Mouse (Mus musculus) embryonic fibroblast, embryonic 13.5 days (primary cell): Measurements from ENCODE around the gene Rpl35a. TPM values are rescaled to one million over a fixed set of nuclear protein-coding genes. Genes with fewer than 3 reads are reported as not detected.
A peak's percentile ranks its signal among the peaks of the same experiment; 100 is the strongest.

Experiments used
- H3K27ac ChIP-seq: 2 replicates; pipeline ENCODE4 v1.5.1; 2012; ENCODE audit warnings: low read length, control low read depth, inconsistent platforms; ENCODE audit not compliant: insufficient read depth
- H3K4me1 ChIP-seq: 2 replicates; pipeline ENCODE4 v1.6.1; 2011; ENCODE audit warnings: low read length; ENCODE audit not compliant: control insufficient read depth, insufficient read depth
- H3K4me3 ChIP-seq: 2 replicates; pipeline ENCODE4 v1.5.1; 2011; ENCODE audit warnings: mild to moderate bottlenecking, control low read depth, low read length; ENCODE audit not compliant: insufficient read depth
- CTCF ChIP-seq: IDR thresholded peaks from 2 replicates; pipeline ENCODE4 v1.5.1; 2011; ENCODE audit warnings: mild to moderate bottlenecking, control low read depth, low read length, moderate library complexity, borderline replicate concordance; ENCODE audit not compliant: insufficient read depth
- POLR2A ChIP-seq: IDR thresholded peaks from 2 replicates; pipeline ENCODE4 v1.6.1; 2011; ENCODE audit warnings: low read depth, mild to moderate bottlenecking, control low read depth, low read length, moderate library complexity
- polyA plus RNA-seq: library from polyadenylated mRNA; stranded (reverse); fragments of >200 nt; gene quantifications from 2 replicates; pipeline ENCODE4 v1.2.4, GENCODE M21; 2011; ENCODE audit warnings: low read depth; ENCODE audit not compliant: missing spikeins, insufficient read length

The Rpl35a gene
- polyA plus RNA-seq, 1 experiment = 1,034 TPM

DNA sequence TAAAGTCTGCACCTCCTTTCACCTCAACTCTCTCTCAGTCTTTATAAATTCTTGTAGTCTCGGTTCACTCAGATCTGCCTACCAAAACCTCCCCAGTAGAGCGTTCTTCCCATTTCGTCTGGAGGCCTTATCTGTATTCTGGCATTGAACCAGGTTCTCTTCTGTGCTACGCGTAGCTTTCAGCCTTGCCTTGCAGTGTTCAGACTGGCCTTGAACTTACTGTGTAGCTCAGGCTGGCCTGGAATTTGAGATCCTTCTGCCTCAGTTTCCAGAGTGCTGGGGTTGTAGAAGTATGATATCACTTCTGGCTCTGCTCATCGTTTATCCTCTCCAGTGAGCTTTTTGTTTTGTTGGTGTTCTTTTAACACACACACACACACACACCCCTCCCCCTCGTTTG, 7.0 kb downstream of the Rpl35a start:
- Histone ChIP-seq H3K4me3 (peak overlapping the region; percentile 64), H3K4me1 (peaks cover 6% of the 10 kb centered on the region), H3K27ac (peak overlapping the region; percentile 82)
- TF ChIP-seq CTCF (no peak), POLR2A (no peak)

GRCm38 (mm10) chr16:33064636-33065035, 8.4 kb downstream of the Rpl35a start:
- H3K4me3 ChIP-seq = no peak overlapping the region
- H3K4me1 ChIP-seq = no peaks in the 10 kb centered on the region
- no peak for TF ChIP-seq POLR2A
- H3K27ac ChIP-seq = no peak overlapping the region

DNA sequence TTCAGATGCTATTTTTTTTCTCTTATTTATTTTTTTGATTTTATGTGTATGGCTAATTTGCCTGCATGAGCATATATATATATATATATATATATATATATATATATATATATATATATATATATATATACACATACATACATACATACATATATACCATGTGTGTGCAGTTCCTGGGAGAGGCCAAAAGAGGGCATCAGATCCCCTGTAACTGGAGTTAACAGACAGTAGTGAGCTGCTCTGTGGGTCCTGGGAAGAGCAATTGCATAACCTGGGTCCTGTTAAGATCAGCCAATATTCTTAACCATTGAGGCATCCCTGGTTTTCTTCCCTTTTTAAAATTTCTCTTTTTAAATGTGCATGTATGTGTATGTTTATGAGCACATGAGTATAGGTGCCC, 14.7 kb downstream of the Rpl35a start:
- Histone ChIP-seq H3K27ac (no peak overlapping the region), H3K4me1 (no peaks in the 10 kb centered on the region), H3K4me3 (no peak overlapping the region)
- TF ChIP-seq POLR2A = no peak
- no peak for TF ChIP-seq CTCF

DNA sequence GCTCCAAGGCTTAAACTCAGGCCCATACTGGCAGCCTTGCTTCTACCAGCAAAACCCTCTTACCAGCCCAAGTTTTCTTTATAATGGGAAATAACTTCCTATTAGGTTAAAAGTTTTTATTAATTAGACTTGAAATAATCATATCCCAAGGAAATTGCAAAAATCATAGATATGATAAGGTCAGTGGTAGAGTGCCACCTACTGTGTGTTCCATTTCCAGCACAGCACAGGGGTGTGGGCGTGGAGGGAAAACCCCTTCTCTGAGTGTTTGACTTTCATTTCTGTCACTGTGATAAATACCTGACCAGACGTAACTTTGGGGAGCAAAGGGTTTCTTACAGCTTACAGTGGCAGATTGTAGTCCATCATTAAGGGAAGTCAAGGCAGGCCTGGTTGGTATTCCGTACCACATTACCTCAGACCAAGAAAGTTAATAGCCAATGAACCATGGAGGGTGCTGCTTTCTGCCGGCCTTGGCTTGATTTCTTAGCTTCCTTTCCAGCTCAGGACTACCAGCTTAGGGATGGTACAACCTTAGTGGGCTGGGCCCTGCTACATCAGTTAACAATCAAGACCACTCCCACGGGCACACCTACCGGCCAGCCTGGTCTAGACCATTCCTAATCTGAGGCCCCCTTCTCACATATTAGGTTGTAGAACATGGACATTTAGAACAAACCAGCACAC, 16.8 kb downstream of the Rpl35a start:
- Histone ChIP-seq H3K27ac (no peak overlapping the region), H3K4me3 (no peak overlapping the region), H3K4me1 (no peaks in the 10 kb centered on the region)
- TF ChIP-seq POLR2A (no peak), CTCF (no peak)

- TF ChIP-seq CTCF (no peak), POLR2A (no peak)
- H3K27ac ChIP-seq = no peak overlapping the region
- H3K4me3 ChIP-seq = no peak overlapping the region
- no peaks in the 10 kb centered on the region for H3K4me1 ChIP-seq
Observed at GRCm38 (mm10) chr16:33074967-33075366, 18.7 kb downstream of the Rpl35a start.

GRCm38 (mm10) chr16:33076078-33076477, 19.8 kb downstream of the Rpl35a start:
- TF ChIP-seq CTCF (no peak), POLR2A (no peak)
- H3K27ac ChIP-seq = no peak overlapping the region
- H3K4me3 ChIP-seq = no peak overlapping the region
- no peaks in the 10 kb centered on the region for H3K4me1 ChIP-seq

DNA sequence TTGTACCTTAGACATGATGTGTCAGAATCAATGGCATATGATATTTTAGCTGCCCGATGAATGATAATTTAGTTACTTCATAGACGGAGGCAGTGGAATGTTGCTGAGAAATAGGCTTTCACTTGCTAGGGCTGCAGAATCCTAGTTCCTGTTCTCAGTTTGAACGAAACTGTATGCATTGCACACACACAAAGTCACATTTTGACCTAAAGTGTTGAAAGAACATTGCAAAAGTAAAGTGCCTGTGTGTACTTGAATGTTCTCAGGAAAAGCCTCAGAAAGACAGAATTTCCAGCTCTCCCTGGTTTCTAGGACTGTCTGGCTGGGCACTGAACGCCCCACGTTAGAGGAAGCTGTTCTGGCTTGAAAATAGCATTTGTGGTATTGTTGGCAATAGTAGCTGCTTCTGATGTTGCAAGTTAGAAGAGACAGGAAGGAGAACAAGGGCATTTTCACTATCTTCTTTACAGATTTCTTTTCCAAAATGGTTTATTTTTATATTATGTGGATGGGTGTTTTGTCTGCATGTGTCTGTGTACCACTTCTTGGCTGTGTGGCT, 20.9 kb downstream of the Rpl35a start:
- TF ChIP-seq CTCF = no peak
- TF ChIP-seq POLR2A = no peak
- Histone ChIP-seq H3K4me3 (no peak overlapping the region), H3K4me1 (no peaks in the 10 kb centered on the region), H3K27ac (no peak overlapping the region)

GRCm38 (mm10) chr16:33080063-33080462, 23.8 kb downstream of the Rpl35a start:
- H3K27ac ChIP-seq = no peak overlapping the region
- H3K4me1 ChIP-seq = no peaks in the 10 kb centered on the region
- TF ChIP-seq CTCF = no peak
- no peak for TF ChIP-seq POLR2A
- no peak overlapping the region for H3K4me3 ChIP-seq

- Histone ChIP-seq H3K27ac (no peak overlapping the region), H3K4me1 (no peaks in the 10 kb centered on the region), H3K4me3 (no peak overlapping the region)
- TF ChIP-seq CTCF = no peak
- no peak for TF ChIP-seq POLR2A
Observed at GRCm38 (mm10) chr16:33082951-33083350, 26.7 kb downstream of the Rpl35a start.

DNA sequence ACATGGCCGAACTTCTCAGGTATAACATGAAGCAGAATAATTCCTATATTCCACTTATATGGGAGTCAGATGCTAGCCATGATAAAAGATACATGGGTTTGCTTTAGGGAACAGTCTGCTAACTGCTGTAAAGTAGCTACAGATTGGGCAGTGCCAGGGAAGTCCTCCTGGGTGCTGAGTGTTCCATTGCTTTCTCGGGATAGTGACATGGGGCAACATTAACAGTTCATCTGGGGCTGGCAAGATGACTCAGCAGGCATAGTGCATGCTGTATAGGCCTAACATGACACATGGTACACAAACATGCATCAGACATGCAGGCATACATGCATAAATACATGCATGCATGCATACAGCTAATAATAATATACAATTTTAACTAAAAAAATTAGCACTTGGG, 27.7 kb downstream of the Rpl35a start:
- H3K4me3 ChIP-seq = no peak overlapping the region
- no peak for TF ChIP-seq CTCF
- no peak for TF ChIP-seq POLR2A

More for the DNA sequence above, 27.7 kb downstream of the Rpl35a start:
- no peaks in the 10 kb centered on the region for H3K4me1 ChIP-seq
- H3K27ac ChIP-seq = no peak overlapping the region
